Mouse (Mus musculus) ES-Bruce4 (cell line): Measurements from ENCODE around the gene Zdbf2. TPM values are rescaled to one million over a fixed set of nuclear protein-coding genes. Genes with fewer than 3 reads are reported as not detected.

ENCODE experiments used
- H3K27ac ChIP-seq: 2 replicates; pipeline ENCODE4 v1.5.1; 2012; ENCODE audit warnings: low read length, inconsistent platforms; ENCODE audit not compliant: insufficient read depth
- H3K27me3 ChIP-seq: 2 replicates; pipeline ENCODE4 v1.6.1; 2012; ENCODE audit warnings: mild to moderate bottlenecking, low read length, inconsistent platforms; ENCODE audit not compliant: control insufficient read depth, poor library complexity, insufficient read depth, severe bottlenecking
- H3K36me3 ChIP-seq: 2 replicates; pipeline ENCODE4 v1.6.1; 2012; ENCODE audit warnings: inconsistent platforms, mild to moderate bottlenecking, low read length, moderate library complexity; ENCODE audit not compliant: control insufficient read depth, poor library complexity, insufficient read depth, severe bottlenecking
- H3K4me1 ChIP-seq: one replicate; pipeline ENCODE4 v1.8.1; 2011; ENCODE audit warnings: low read length; ENCODE audit not compliant: control insufficient read depth, insufficient read depth
- H3K4me3 ChIP-seq: 2 replicates; pipeline ENCODE4 v1.5.1; 2011; ENCODE audit warnings: low read depth, mild to moderate bottlenecking, low read length
- H3K9ac ChIP-seq: 2 replicates; pipeline ENCODE4 v1.6.1; 2012; ENCODE audit warnings: low read depth, mild to moderate bottlenecking, inconsistent platforms; ENCODE audit not compliant: poor library complexity, severe bottlenecking
- H3K9me3 ChIP-seq: replicated peaks from 2 replicates; pipeline ENCODE4 v1.6.1; 2012; ENCODE audit warnings: mild to moderate bottlenecking, low read length, inconsistent platforms; ENCODE audit not compliant: control insufficient read depth, poor library complexity, insufficient read depth, severe bottlenecking
- CTCF ChIP-seq: IDR thresholded peaks from one replicate; pipeline ENCODE4 v1.8.1; 2011; ENCODE audit warnings: low read depth, low read length
- EP300 ChIP-seq: IDR thresholded peaks from 2 replicates; pipeline ENCODE4 v1.6.1; 2011; ENCODE audit warnings: low read depth, low read length; ENCODE audit not compliant: insufficient read depth
- POLR2A ChIP-seq: IDR thresholded peaks from one replicate; pipeline ENCODE4 v1.8.1; 2011; ENCODE audit warnings: low read length; ENCODE audit not compliant: insufficient read depth
- polyA plus RNA-seq: library from polyadenylated mRNA; stranded (reverse); fragments of >200 nt; gene quantifications from 2 replicates; pipeline ENCODE4 v1.2.4, GENCODE M21; 2011; ENCODE audit warnings: low read depth; ENCODE audit not compliant: missing spikeins, insufficient read depth, insufficient read length

The Zdbf2 gene
- polyA plus RNA-seq, 1 experiment: 35.7 TPM

- TF ChIP-seq POLR2A (no peak), CTCF (no peak), EP300 (no peak)
These were observed 6.3 kb upstream of the Zdbf2 start for GRCm38 (mm10) chr1:63266716-63267115.

GRCm38 (mm10) chr1:63272125-63272675, 865 bp upstream of the Zdbf2 start:
- H3K4me1 ChIP-seq: no peaks in the 10 kb centered on the region
- TF ChIP-seq POLR2A (no peak), CTCF (no peak), EP300 (no peak)
- no peak overlapping the region for H3K4me3 ChIP-seq
- H3K27ac ChIP-seq: no peak overlapping the region
- H3K9ac ChIP-seq: 0 out of 2 replicates have a peak overlapping the region, but pooled peaks have one; percentile 87
- no peaks in the 10 kb centered on the region for H3K9me3 ChIP-seq
- H3K36me3 ChIP-seq: no peaks in the 10 kb centered on the region
- H3K27me3 ChIP-seq: no peaks in the 10 kb centered on the region

More at GRCm38 (mm10) chr1:63266716-63267115, 6.3 kb upstream of the Zdbf2 start:
- no peak overlapping the region for H3K4me3 ChIP-seq
- H3K27ac ChIP-seq: no peak overlapping the region
- H3K9ac ChIP-seq: no peak overlapping the region
- H3K4me1 ChIP-seq: no peaks in the 10 kb centered on the region
- H3K9me3 ChIP-seq: no peaks in the 10 kb centered on the region
- no peaks in the 10 kb centered on the region for H3K27me3 ChIP-seq
- H3K36me3 ChIP-seq: peaks cover 2% of the 10 kb centered on the region; the same call in 1 of the 2 replicates

- H3K36me3 ChIP-seq: no peaks in the 10 kb centered on the region
These were observed 380 bp downstream of the Zdbf2 start for GRCm38 (mm10) chr1:63273339-63273951.

GRCm38 (mm10) chr1:63274046-63274730, 1.1 kb downstream of the Zdbf2 start:
- H3K27me3 ChIP-seq: no peaks in the 10 kb centered on the region
- TF ChIP-seq POLR2A: no peak
- TF ChIP-seq EP300: no peak
- TF ChIP-seq CTCF: no peak
- H3K27ac ChIP-seq: no peak overlapping the region
- H3K4me1 ChIP-seq: no peaks in the 10 kb centered on the region
- no peaks in the 10 kb centered on the region for H3K9me3 ChIP-seq
- H3K4me3 ChIP-seq: peak overlapping the region; percentile 70
- H3K9ac ChIP-seq: peak overlapping the region; percentile 87
- no peaks in the 10 kb centered on the region for H3K36me3 ChIP-seq

More at GRCm38 (mm10) chr1:63273339-63273951, 380 bp downstream of the Zdbf2 start:
- TF ChIP-seq CTCF: no peak
- TF ChIP-seq EP300: no peak
- TF ChIP-seq POLR2A: no peak
- H3K4me1 ChIP-seq: no peaks in the 10 kb centered on the region
- H3K27ac ChIP-seq: no peak overlapping the region
- peak overlapping the region; percentile 70 for H3K4me3 ChIP-seq
- H3K9me3 ChIP-seq: no peaks in the 10 kb centered on the region
- H3K27me3 ChIP-seq: no peaks in the 10 kb centered on the region
- H3K9ac ChIP-seq: peak overlapping the region; percentile 87

GRCm38 (mm10) chr1:63278106-63278505, 5.0 kb downstream of the Zdbf2 start:
- H3K9ac ChIP-seq: no peak overlapping the region
- H3K36me3 ChIP-seq: peaks cover 2% of the 10 kb centered on the region; the same call in 1 of the 2 replicates
- H3K4me1 ChIP-seq: no peaks in the 10 kb centered on the region
- H3K27ac ChIP-seq: no peak overlapping the region
- TF ChIP-seq EP300 (no peak), CTCF (no peak), POLR2A (no peak)
- no peaks in the 10 kb centered on the region for H3K9me3 ChIP-seq
- H3K27me3 ChIP-seq: no peaks in the 10 kb centered on the region
- H3K4me3 ChIP-seq: no peak overlapping the region
